Mouse (Mus musculus) cortical plate, adult 2 months (tissue): ENCODE results near the gene 4930415O20Rik. TPM values are rescaled to one million over a fixed set of nuclear protein-coding genes. Genes with fewer than 3 reads are reported as not detected.

Experiments used
- H3K27ac ChIP-seq: fragments of 200-500 bp; 2 replicates; pipeline ENCODE4 v1.5.1; 2012; ENCODE audit warnings: low read length, control low read depth, inconsistent platforms; ENCODE audit not compliant: insufficient read depth
- H3K4me1 ChIP-seq: fragments of 200-500 bp; 2 replicates; pipeline ENCODE4 v1.6.1; 2011; ENCODE audit warnings: low read length; ENCODE audit not compliant: control insufficient read depth, insufficient read depth
- H3K4me3 ChIP-seq: fragments of 200-500 bp; 2 replicates; pipeline ENCODE4 v1.5.1; 2011; ENCODE audit warnings: mild to moderate bottlenecking, low read length, control low read depth; ENCODE audit not compliant: insufficient read depth
- CTCF ChIP-seq: fragments of 200-500 bp; IDR thresholded peaks from 2 replicates; pipeline ENCODE4 v1.5.1; 2011; ENCODE audit warnings: mild to moderate bottlenecking, control low read depth, low read length; ENCODE audit not compliant: insufficient read depth; ENCODE audit errors: extremely low read depth
- POLR2A ChIP-seq: fragments of 200-500 bp; IDR thresholded peaks from 2 replicates; pipeline ENCODE4 v1.6.1; 2011; ENCODE audit warnings: mild to moderate bottlenecking, low read length, control low read depth; ENCODE audit not compliant: insufficient read depth; ENCODE audit errors: extremely low read depth
- polyA plus RNA-seq: library from polyadenylated mRNA; depleted of rRNA; stranded (reverse); fragments of >200 nt; gene quantifications from 2 replicates; pipeline ENCODE4 v1.2.3, GENCODE M21; 2012

Gene 4930415O20Rik
- polyA plus RNA-seq, 1 experiment: not detected

- no peaks in the 10 kb centered on the region for H3K4me1 ChIP-seq
- no peak overlapping the region for H3K4me3 ChIP-seq
- no peak overlapping the region for H3K27ac ChIP-seq
- TF ChIP-seq POLR2A: no peak
- no peak for TF ChIP-seq CTCF
Measured at GRCm38 (mm10) chr15:98536828-98537510, 33.8 kb upstream of the 4930415O20Rik start.

DNA sequence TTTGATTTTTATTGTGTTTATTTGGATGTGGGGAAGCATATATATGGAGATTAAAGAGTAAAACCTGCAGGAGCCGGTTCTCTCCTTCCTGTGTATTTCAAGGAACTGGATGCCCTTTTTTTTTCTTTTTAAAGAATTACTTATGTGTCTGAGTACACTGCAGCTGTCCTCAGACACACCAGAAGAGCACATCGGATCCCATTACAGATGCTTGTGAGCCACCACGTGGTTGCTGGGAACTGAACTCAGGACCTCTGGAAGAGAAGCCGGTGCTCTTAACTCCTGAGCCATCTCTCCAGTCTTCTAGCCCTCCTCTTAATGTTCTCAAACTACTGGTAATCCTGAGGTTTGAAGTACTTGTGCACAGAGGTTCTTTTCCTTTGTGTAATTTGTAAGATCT is 32.9 kb upstream of the 4930415O20Rik start:
- TF ChIP-seq POLR2A (no peak), CTCF (no peak)
- H3K4me3 ChIP-seq: no peak overlapping the region
- no peaks in the 10 kb centered on the region for H3K4me1 ChIP-seq

DNA sequence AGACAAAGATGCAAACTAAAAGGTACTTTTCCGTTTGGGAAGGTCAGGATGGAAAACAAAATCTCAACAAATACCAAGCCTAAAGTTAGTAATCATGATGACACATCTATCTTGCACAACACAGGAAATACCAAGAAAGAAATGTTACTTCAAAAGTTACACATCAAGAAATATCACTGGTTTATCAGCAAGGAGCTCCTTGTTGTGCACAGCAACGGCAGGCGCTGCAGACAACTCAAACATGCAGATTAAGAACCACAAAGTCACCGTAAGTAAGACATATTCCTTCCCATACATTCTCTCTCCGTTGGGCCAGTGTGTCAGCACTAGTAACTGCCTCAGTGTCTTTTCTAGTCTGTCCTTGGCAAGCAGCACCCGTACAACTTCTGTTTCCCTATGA is 29.7 kb upstream of the 4930415O20Rik start:
- Histone ChIP-seq H3K4me1 (no peaks in the 10 kb centered on the region), H3K4me3 (no peak overlapping the region), H3K27ac (no peak overlapping the region)
- TF ChIP-seq POLR2A: no peak
- TF ChIP-seq CTCF: no peak

More for the DNA sequence above, 32.9 kb upstream of the 4930415O20Rik start:
- H3K27ac ChIP-seq: no peak overlapping the region

DNA sequence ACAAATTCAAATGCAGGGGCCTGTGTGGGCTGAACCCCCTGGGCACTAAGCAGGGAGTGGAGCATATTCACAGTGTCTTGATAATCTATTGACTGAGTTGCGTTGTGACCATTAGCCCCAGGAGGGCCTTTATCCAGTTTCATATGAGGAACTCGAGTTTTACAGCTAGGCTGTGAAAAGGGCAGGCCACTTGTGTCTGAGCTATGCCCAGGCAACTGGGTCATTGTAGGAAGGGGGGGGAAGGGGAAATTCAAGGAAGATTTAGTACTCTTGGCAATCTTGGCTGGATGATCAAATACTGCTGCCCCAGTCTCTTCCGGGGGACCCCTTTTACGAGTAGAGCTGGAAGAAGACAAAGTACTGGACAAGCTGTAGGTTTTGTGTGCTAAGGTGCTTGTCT is 27.5 kb upstream of the 4930415O20Rik start:
- H3K4me1 ChIP-seq: no peaks in the 10 kb centered on the region
- no peak for TF ChIP-seq CTCF
- no peak for TF ChIP-seq POLR2A
- H3K27ac ChIP-seq: no peak overlapping the region
- H3K4me3 ChIP-seq: no peak overlapping the region

DNA sequence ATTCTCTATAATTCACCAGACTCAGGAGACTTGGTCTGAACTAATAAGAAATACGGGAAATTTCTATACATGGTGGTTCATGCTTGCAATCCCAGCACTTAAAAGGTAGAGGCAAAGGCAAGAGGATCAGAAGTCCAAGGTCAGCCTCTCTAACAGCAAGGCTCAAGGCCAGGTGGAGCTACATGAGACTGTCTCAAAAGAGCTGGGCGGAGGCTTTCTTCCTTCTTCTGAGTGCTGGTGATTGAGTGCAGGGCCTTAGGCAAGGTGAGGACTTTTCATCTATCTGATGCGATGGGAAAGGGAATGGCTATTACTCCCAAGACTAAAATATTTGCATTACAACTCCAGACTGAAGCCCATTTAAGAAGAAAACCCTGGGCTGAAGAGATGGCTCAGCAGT is 25.7 kb upstream of the 4930415O20Rik start:
- no peak for TF ChIP-seq POLR2A
- Histone ChIP-seq H3K4me1 (no peaks in the 10 kb centered on the region), H3K4me3 (no peak overlapping the region), H3K27ac (no peak overlapping the region)

GRCm38 (mm10) chr15:98546843-98547242 is 24.0 kb upstream of the 4930415O20Rik start:
- Histone ChIP-seq H3K27ac (no peak overlapping the region), H3K4me3 (no peak overlapping the region), H3K4me1 (no peaks in the 10 kb centered on the region)
- no peak for TF ChIP-seq POLR2A
- no peak for TF ChIP-seq CTCF

DNA sequence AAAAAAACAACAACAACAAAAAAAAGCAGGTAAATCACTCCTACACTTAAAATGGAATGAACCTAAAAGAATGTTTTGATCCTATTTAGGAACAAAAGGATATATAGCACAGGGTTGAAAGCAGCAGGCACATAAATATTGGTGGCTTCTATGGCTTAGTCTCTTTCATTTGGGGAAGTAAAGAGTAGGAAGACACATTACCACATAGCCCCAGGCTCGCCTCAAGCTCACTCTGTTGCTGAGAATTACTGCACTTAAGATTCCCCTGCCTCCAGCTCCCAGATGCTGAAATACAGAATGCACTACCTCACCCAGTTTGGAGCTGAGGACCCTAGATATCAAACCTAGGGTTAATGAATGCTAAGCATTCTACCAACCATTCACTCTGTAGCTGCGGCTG is 18.0 kb upstream of the 4930415O20Rik start:
- H3K4me3 ChIP-seq: no peak overlapping the region
- no peak for TF ChIP-seq CTCF
- TF ChIP-seq POLR2A: no peak
- no peak overlapping the region for H3K27ac ChIP-seq
- no peaks in the 10 kb centered on the region for H3K4me1 ChIP-seq

DNA sequence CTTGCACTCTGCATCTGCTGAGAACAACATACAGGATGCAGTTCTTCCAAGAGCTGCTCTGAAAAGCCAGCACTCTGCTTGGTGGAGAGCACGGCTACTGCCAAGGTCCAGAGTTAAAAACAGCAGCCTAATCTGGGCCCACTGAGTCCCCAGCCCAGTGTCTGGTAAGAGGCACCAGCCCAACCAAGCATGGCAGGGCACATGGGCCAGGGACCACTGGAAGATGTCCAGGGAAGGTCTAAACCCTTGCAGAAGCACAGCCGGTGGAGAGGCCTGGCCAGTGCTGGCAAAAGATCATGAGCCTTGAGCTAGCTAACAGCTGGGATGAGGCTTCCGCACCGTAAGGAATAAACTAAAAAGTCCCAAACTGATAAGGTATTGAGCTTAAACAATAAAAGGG is 14.9 kb upstream of the 4930415O20Rik start:
- H3K4me3 ChIP-seq: no peak overlapping the region
- TF ChIP-seq CTCF: no peak
- no peak for TF ChIP-seq POLR2A
- no peaks in the 10 kb centered on the region for H3K4me1 ChIP-seq
- H3K27ac ChIP-seq: no peak overlapping the region

DNA sequence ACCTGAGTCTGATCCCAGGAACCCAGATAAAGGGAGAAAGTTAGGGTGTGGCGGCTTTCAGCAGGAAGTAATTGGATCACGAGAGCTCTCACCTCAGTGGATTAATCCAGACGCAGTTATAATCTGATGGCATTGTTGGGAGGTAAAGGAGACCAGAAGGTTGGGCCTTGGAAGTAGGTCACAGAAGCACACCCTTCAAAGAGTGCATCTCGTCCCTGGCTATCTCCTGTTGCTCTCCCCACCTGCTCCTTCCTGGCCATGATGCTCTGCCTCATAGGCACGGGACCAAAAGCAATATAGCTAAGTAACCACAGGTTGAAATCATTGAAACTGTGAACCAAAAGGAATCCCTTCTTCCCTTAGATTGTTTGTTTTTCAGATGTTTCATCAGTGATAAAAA is 13.6 kb upstream of the 4930415O20Rik start:
- H3K4me1 ChIP-seq: no peaks in the 10 kb centered on the region
- H3K4me3 ChIP-seq: no peak overlapping the region
- no peak for TF ChIP-seq POLR2A
- no peak for TF ChIP-seq CTCF
- no peak overlapping the region for H3K27ac ChIP-seq

DNA sequence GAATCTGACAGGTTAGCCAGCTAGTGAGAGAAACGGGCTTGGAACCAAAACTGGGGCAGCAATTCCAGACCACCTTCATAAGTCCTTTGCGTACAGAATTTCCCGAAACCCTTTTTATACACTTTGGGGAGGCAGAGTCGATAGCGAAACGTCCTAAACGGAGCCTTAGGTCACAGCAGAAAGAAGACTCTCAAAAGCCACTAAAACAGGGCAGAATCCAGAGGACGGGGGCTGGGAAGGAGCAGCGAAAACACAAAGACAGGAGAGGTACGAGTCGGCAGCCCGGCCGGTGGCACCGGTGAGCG is 3.9 kb upstream of the 4930415O20Rik start:
- no peak for TF ChIP-seq CTCF
- no peak for TF ChIP-seq POLR2A
- peak overlapping the region; percentile 97 for H3K4me3 ChIP-seq
- H3K27ac ChIP-seq: 0 out of 2 replicates have a peak overlapping the region, but pooled peaks have one; percentile 92
- H3K4me1 ChIP-seq: peaks cover 7% of the 10 kb centered on the region
